Mouse (Mus musculus): ENCODE measurements around the gene Sorbs2. TPM values are rescaled to one million over a fixed set of nuclear protein-coding genes. Genes with fewer than 3 reads are reported as not detected.

Gene Sorbs2
- polyA plus RNA-seq, 1 experiment = 110 TPM

- DNase-seq (ENCODE audit: low spot score) = no peak
These were observed 244.2 kb downstream of the Sorbs2 start for GRCm38 (mm10) chr8:45751512-45752502.

DNA sequence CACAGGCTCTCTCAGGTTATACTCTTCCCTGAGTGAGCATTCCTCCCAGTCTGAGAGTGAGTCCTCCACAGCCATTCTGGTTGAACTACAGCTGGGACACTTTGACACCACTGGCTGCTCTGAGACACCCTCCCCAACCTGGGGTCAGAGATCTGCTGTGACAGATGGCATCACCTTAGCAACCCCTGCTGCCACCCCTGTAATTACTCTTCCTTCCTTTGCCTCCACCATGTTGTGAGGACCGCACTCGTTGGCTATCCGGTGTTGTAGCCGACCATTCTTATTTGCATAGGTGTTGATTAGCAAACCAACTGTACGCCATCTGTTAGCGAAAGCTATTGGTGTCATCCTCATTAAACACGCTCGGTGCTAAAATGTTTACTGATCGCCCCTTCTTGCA, 247.9 kb downstream of the Sorbs2 start:
- DNase-seq (ENCODE audit: low spot score) = no peak

- no peak for DNase-seq (ENCODE audit: low spot score)
These were observed 248.4 kb downstream of the Sorbs2 start for GRCm38 (mm10) chr8:45755972-45756371.

- no peak for DNase-seq (ENCODE audit: low spot score)
These were observed 253.0 kb downstream of the Sorbs2 start for GRCm38 (mm10) chr8:45760622-45761021.

GRCm38 (mm10) chr8:45761053-45761452, 253.5 kb downstream of the Sorbs2 start:
- DNase-seq (ENCODE audit: low spot score) = no peak

DNA sequence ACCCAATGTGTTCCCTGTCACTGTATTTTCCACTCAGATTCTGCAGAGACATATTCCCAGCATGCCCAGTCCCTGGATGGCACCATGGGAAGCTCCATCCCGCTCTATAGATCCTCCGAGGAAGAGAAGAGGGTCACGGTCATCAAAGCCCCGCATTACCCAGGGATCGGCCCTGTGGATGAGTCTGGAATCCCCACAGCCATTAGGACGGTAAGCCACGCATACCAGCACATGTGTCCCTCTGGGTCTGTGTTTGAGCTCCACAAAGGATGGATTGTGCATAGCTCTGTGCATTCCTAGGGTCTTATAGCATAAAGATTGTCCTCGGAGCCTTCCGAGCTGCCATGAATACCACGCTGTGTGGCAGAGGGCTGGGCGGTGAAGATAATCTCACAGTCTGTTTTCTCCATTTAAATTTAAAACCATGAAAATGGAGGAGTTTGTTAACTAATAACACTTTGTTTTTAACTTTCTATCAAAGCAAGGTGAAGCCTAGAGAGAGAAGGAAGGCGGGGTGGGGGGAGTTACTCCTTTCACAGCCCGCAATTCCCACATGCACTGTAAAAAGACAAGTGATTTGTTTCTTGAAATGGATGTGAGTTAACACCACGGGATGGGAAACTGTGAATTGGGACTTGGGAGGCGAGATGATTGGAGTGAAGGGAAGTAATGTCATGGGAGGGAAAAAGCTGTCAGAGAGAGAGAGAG, 255.5 kb downstream of the Sorbs2 start:
- no peak for DNase-seq (ENCODE audit: low spot score)

- peak; percentile 37 for DNase-seq (ENCODE audit: low spot score)
These were observed 256.2 kb downstream of the Sorbs2 start for GRCm38 (mm10) chr8:45763690-45764342.

DNA sequence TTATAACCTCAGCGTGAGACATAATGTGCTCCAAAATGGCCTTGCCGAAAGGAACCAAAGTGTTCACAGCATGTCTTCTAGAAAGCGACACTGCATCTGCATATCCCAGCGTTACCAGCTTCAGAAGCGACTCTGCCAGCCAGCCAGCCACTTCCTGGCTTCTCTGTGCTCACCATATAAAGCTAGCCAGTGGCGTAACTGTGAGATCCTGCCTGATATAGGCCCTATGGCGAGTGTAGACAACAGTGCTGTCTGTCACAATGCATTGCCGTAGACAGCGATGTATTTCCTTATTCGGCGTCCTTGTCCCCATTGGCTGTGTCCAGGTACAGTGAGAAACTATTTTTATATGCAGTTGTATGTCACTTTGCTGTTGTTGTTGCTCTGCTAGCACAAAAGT, 258.6 kb downstream of the Sorbs2 start:
- no peak for DNase-seq (ENCODE audit: low spot score)

DNA sequence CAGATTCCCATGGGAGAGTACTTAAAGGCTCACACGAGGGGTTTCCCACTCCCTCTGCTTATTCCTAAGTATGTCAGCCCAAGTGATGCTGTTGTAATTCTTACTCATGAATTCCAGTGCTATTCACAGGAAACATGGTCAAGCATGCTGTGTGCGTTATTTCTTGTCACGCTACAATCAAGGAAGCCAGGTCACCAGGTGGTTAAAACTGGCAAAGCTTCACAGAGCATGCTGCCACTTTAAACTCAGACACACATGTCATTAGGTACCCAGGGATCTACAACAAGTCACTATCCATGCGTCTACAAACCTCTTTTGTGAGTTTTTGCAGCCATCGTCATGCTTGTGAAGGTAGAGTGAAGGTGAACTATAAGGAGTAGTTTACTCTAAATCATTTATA, 267.3 kb downstream of the Sorbs2 start:
- no peak for DNase-seq (ENCODE audit: low spot score)

DNA sequence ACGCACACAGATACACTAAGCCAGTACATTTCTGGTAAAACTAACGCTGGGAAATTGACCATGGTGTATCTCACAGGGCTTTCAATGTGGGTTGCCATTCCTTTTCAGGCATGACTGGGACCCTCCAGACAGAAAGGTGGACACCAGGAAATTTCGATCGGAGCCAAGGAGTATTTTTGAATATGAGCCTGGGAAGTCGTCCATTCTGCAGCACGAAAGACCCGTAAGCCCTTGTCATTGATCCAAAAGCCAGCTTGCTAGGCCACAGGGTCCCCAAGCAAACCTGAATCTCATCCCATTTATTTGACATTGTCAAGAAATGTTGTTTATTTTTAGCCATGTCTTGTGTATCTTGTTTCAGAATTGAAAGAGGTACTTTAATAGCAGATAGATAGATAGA, 267.9 kb downstream of the Sorbs2 start:
- DNase-seq (ENCODE audit: low spot score) = no peak

GRCm38 (mm10) chr8:45776366-45776765, 268.8 kb downstream of the Sorbs2 start:
- DNase-seq (ENCODE audit: low spot score) = no peak

DNA sequence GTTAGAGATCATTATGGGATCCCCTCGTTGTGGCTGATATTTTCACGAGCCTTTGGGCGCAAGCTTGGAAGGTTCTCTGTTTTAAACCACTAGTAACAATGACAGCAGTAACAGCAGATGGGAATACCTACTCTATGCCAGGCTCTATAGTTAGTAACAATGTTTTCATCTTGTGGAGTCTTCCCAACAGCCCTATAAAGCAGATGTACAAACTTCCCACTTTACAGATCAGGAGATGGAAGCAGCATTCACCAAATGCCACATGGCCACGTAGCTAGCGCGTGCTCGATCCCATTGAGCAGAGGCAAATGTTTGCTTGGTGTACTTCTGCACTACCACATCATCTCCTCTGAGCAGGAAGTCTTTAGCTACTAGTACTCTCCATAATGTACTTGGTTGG, 269.4 kb downstream of the Sorbs2 start:
- no peak for DNase-seq (ENCODE audit: low spot score)

DNA sequence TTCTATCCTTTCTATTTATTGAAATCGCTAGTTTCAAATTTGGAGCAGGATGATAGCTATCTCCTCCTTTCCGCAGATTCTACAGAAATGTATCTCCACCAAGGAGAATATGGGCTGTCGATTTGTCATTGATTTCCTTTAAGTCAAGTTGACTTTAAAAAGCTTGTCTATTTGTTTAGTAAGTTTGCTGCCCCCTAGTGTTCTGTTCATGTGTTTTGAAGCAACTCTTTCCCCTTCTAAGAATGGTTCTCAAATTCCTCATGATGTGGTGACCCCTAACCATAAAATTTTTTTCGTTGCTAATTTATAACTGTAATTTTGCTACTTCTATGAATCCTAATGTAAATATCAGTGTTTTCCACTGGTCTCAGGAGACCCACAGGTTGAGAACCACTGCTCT, 273.0 kb downstream of the Sorbs2 start:
- no peak for DNase-seq (ENCODE audit: low spot score)

- DNase-seq (ENCODE audit: low spot score) = no peak
These were observed 281.0 kb downstream of the Sorbs2 start for GRCm38 (mm10) chr8:45788610-45789009.

DNA sequence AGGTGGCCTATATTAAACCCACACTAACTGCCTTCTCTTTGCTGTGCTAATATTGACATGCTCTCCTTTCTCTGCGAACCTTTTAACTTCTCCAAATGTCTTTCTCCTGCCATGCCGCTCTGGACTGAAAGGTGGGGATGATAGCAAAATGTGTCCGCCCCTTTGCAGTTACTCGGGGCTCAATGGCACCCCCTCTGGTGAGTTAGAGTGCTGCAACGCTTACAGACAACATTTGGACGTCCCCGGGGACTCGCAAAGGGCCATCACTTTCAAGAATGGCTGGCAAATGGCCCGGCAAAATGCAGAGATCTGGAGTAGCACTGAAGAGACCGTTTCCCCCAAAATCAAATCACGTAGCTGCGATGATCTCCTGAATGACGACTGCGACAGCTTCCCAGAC, 287.3 kb downstream of the Sorbs2 start:
- DNase-seq (ENCODE audit: low spot score) = no peak

DNA sequence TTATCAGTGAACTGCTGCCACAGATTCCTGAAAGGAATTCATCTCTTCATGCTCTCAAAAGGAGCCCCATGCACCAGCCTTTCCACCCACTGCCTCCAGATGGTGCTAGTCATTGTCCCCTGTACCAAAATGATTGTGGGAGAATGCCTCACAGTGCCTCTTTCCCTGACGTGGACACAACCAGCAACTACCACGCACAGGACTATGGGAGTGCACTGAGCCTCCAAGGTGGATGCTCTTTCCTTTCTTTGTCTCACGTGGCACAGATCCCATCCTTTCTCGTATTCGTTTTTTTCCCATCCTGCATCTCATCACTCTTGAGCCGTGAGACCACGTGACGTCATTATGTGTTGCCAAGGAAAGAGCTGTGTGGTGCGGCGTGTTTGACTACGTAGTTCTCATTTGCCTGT, 288.7 kb downstream of the Sorbs2 start:
- no peak for DNase-seq (ENCODE audit: low spot score)

GRCm38 (mm10) chr8:45799517-45799916, 291.9 kb downstream of the Sorbs2 start:
- DNase-seq (ENCODE audit: low spot score) = no peak

- DNase-seq (ENCODE audit: low spot score) = no peak
These were observed 301.0 kb downstream of the Sorbs2 start for GRCm38 (mm10) chr8:45808597-45808996.

- DNase-seq (ENCODE audit: low spot score) = no peak
These were observed 309.3 kb downstream of the Sorbs2 start for GRCm38 (mm10) chr8:45816765-45817426.

GRCm38 (mm10) chr8:45821650-45822049, 314.1 kb downstream of the Sorbs2 start:
- DNase-seq (ENCODE audit: low spot score) = no peak

DNA sequence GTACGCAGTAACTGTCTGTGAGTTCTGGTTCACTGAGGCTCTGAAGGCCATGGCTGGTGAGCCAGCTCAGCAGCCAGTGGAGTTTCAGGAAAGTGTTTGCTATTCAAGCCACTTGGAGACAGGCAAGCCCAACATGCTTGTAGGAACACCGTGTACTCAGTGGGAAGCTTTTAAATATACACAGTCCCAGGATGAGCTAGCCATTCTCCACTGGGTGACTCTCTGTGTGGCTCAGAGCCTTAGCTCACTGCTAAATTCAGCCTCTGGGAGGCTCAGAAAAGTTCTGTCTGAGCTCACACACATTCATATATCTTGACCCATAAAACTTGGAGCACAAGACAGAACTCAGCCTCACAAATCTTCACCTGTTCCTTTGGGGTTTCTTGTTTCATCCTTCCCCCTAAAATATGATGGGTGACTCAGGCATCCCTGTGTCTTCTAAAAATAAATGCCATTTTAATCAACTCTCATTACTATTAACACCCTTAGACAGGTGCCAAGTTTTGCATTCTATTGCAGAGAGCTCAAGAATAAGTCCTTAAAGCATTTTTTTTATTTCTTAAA, 322.5 kb downstream of the Sorbs2 start:
- no peak for DNase-seq (ENCODE audit: low spot score)

GRCm38 (mm10) chr8:45833896-45834295, 326.3 kb downstream of the Sorbs2 start:
- DNase-seq (ENCODE audit: low spot score) = no peak

All from urinary bladder, adult 2 months (tissue).